Mouse (Mus musculus) forebrain, postnatal 0 days (tissue): ENCODE data around the gene Efna4. TPM values are rescaled to one million over a fixed set of nuclear protein-coding genes. Genes with fewer than 3 reads are reported as not detected.

Experiments
- ATAC-seq: fragments of 200-750 bp; cut with Nextera tagmentation; 2 replicates; pipeline ENCODE4 v1.8.0; 2017; ENCODE audit warnings: mild to moderate bottlenecking, moderate library complexity
- DNase-seq: peaks from one replicate; pipeline ENCODE4 v3.0.0-alpha.2; 2015
- H3K27ac ChIP-seq: fragments of 300-500 bp; sonication (generic); 2 replicates; pipeline ENCODE4 v1.5.1; 2014; ENCODE audit warnings: low read depth, mild to moderate bottlenecking, antibody characterized with exemption, low read length, moderate library complexity, mixed read lengths
- H3K27me3 ChIP-seq: fragments of 300-500 bp; sonication (generic); 2 replicates; pipeline ENCODE4 v1.6.1; 2014; ENCODE audit warnings: mild to moderate bottlenecking, low read length, mixed read lengths; ENCODE audit not compliant: insufficient read depth
- H3K36me3 ChIP-seq: fragments of 300-500 bp; sonication (generic); 2 replicates; pipeline ENCODE4 v1.6.1; 2014; ENCODE audit warnings: mild to moderate bottlenecking, moderate library complexity; ENCODE audit not compliant: insufficient read depth
- H3K4me1 ChIP-seq: fragments of 300-500 bp; sonication (generic); 2 replicates; pipeline ENCODE4 v1.6.1; 2014; ENCODE audit warnings: antibody characterized with exemption; ENCODE audit not compliant: insufficient read depth
- H3K4me2 ChIP-seq: fragments of 300-500 bp; sonication (generic); 2 replicates; pipeline ENCODE4 v1.6.1; 2014; ENCODE audit warnings: low read depth, mild to moderate bottlenecking, moderate library complexity
- H3K4me3 ChIP-seq: fragments of 300-500 bp; sonication (generic); 2 replicates; pipeline ENCODE4 v1.5.1; 2014; ENCODE audit warnings: low read depth, low read length, mixed read lengths
- H3K9ac ChIP-seq: fragments of 300-500 bp; sonication (generic); 2 replicates; pipeline ENCODE4 v1.6.1; 2014; ENCODE audit warnings: mild to moderate bottlenecking
- H3K9me3 ChIP-seq: fragments of 300-500 bp; sonication (generic); 2 replicates; pipeline ENCODE4 v1.6.1; 2016; ENCODE audit warnings: low read length
- CTCF ChIP-seq: sonication (generic); IDR thresholded peaks from 2 replicates; pipeline ENCODE4 v1.5.1; 2016; ENCODE audit warnings: antibody characterized with exemption, control low read depth, low read depth
- WGBS: fragments of 180-500 bp; shearing (Covaris S2); extraction: QIAGEN DNeasy Blood & Tissue Kit; methylation state at CpG from one replicate; pipeline ENCODE4 v1.1.7; 2014; 5-methylcytosine and 5-hydroxymethylcytosine counted together
- polyA plus RNA-seq: library from polyadenylated mRNA; unstranded; fragments of >200 nt; fragmentation: Nextera tagmentation; extraction: Ambion mirVana; gene quantifications from 2 replicates; pipeline ENCODE4 v1.2.1, GENCODE M21; 2015
- total RNA-seq: library from RNA; depleted of rRNA; stranded (reverse); fragments of >200 nt; gene quantifications from 2 replicates; pipeline ENCODE4 v1.2.3, GENCODE M21; 2014

The Efna4 gene
- total and polyA plus RNA-seq, 2 experiments from 2014 or later = 7.8 to 8.4 TPM

GRCm38 (mm10) chr3:89316833-89317232, 21.0 kb downstream of the Efna4 start:
- Histone ChIP-seq H3K9ac (no peak overlapping the region), H3K27me3 (no peaks in the 10 kb centered on the region), H3K4me1 (peaks cover 13% of the 10 kb centered on the region), H3K4me3 (no peak overlapping the region), H3K27ac (peak overlapping the region; percentile 62), H3K4me2 (peak overlapping the region; percentile 40), H3K36me3 (peaks cover 22% of the 10 kb centered on the region), H3K9me3 (no peaks in the 10 kb centered on the region)
- ATAC-seq (peak; percentile 40), DNase-seq (peak; percentile 90)
- WGBS = 0% methylated on average over 4 of the region's 4 CpGs
- peak; percentile 97 for TF ChIP-seq CTCF

- Histone ChIP-seq H3K4me1 (peaks cover 13% of the 10 kb centered on the region), H3K4me2 (peak overlapping the region; percentile 40), H3K27ac (no peak overlapping the region), H3K27me3 (no peaks in the 10 kb centered on the region), H3K9ac (no peak overlapping the region), H3K36me3 (peaks cover 22% of the 10 kb centered on the region), H3K9me3 (no peaks in the 10 kb centered on the region), H3K4me3 (no peak overlapping the region)
- 11% methylated on average over 40 of the region's 40 CpGs for WGBS
- no peak for ATAC-seq
- DNase-seq = no peak
- no peak for TF ChIP-seq CTCF
These were observed 21.6 kb downstream of the Efna4 start for GRCm38 (mm10) chr3:89315930-89316831.

- H3K4me1 ChIP-seq = peaks cover 13% of the 10 kb centered on the region
- H3K9ac ChIP-seq = peak overlapping the region; percentile 18; the same call in 1 of the 2 replicates
- no peak for ATAC-seq
These were observed 22.5 kb downstream of the Efna4 start for GRCm38 (mm10) chr3:89315195-89315929.

GRCm38 (mm10) chr3:89314791-89315190, 23.0 kb downstream of the Efna4 start:
- Histone ChIP-seq H3K27me3 (no peaks in the 10 kb centered on the region), H3K36me3 (peaks cover 22% of the 10 kb centered on the region), H3K4me3 (no peak overlapping the region), H3K27ac (no peak overlapping the region), H3K4me1 (peaks cover 13% of the 10 kb centered on the region), H3K9me3 (no peaks in the 10 kb centered on the region), H3K9ac (no peak overlapping the region; the same call in 1 of the 2 replicates), H3K4me2 (peak overlapping the region; percentile 40; the same call in 1 of the 2 replicates)
- TF ChIP-seq CTCF = no peak
- ATAC-seq (no peak), DNase-seq (no peak)
- 38% methylated on average over 2 of the region's 2 CpGs for WGBS

More at GRCm38 (mm10) chr3:89315195-89315929, 22.5 kb downstream of the Efna4 start:
- Histone ChIP-seq H3K36me3 (peaks cover 22% of the 10 kb centered on the region), H3K4me2 (peak overlapping the region; percentile 40), H3K27ac (no peak overlapping the region), H3K9me3 (no peaks in the 10 kb centered on the region), H3K27me3 (no peaks in the 10 kb centered on the region), H3K4me3 (no peak overlapping the region)
- peak; percentile 83 for DNase-seq
- peak; percentile 91 for TF ChIP-seq CTCF
- 9% methylated on average over 24 of the region's 26 CpGs for WGBS

- Histone ChIP-seq H3K4me3 (no peak overlapping the region), H3K9me3 (no peaks in the 10 kb centered on the region), H3K36me3 (peaks cover 22% of the 10 kb centered on the region), H3K27ac (no peak overlapping the region), H3K4me2 (no peak overlapping the region), H3K27me3 (no peaks in the 10 kb centered on the region), H3K9ac (no peak overlapping the region), H3K4me1 (peaks cover 12% of the 10 kb centered on the region)
- TF ChIP-seq CTCF = no peak
- no peak for DNase-seq
- ATAC-seq = no peak
- WGBS = 65% methylated on average over 5 of the region's 5 CpGs
These were observed 23.5 kb downstream of the Efna4 start for GRCm38 (mm10) chr3:89314340-89314739.

GRCm38 (mm10) chr3:89308089-89308488, 29.7 kb downstream of the Efna4 start:
- Histone ChIP-seq H3K4me3 (no peak overlapping the region), H3K27ac (no peak overlapping the region), H3K9me3 (no peaks in the 10 kb centered on the region), H3K4me1 (no peaks in the 10 kb centered on the region), H3K9ac (no peak overlapping the region), H3K4me2 (no peak overlapping the region), H3K36me3 (peaks cover 3% of the 10 kb centered on the region; the same call in 1 of the 2 replicates), H3K27me3 (no peaks in the 10 kb centered on the region)
- TF ChIP-seq CTCF = peak; percentile 88
- peak; percentile 77 for DNase-seq
- WGBS = 10% methylated on average over 9 of the region's 9 CpGs
- ATAC-seq = peak; percentile 81
